Mouse (Mus musculus): ENCODE measurements around the gene Rnf135.
"Not testable (repeated sequence)": the region's sequence is repeated elsewhere in the genome, so short reads cannot be mapped to it uniquely, and the experiment has no call there.

GRCm38 (mm10) chr11:80148974-80149373 lies 34.7 kb upstream of the Rnf135 start:
- TF ChIP-seq CTCF (conservative IDR thresholded peaks at IDR 0.05 in 1 of 2, IDR thresholded peaks at IDR 0.05 in 1 of 2; ENCODE audit: low read depth in 2 of 2, low read length in 2 of 2); POLR2A (IDR thresholded peaks at IDR 0.05; ENCODE audit: low read depth, low read length); ZC3H11A (IDR thresholded peaks at IDR 0.05; ENCODE audit: low read depth, low read length); TCF12 (IDR thresholded peaks at IDR 0.05; ENCODE audit: low read depth, low read length); JUN (IDR thresholded peaks at IDR 0.05; ENCODE audit: insufficient read depth, low read depth, low read length); MAX (IDR thresholded peaks at IDR 0.05; ENCODE audit: low read length); EP300 (IDR thresholded peaks at IDR 0.05; ENCODE audit: low read length): not testable (repeated sequence)

Data from CH12.LX (cell line).